Mouse (Mus musculus) CH12.LX (cell line): ENCODE measurements around the gene Ebi3. TPM values are rescaled to one million over a fixed set of nuclear protein-coding genes. Genes with fewer than 3 reads are reported as not detected.

Experiments
- DNase-seq: peaks from one replicate; pipeline ENCODE4 v3.0.0-alpha.2; 2013; ENCODE audit errors: extremely low read depth
- H3K27ac ChIP-seq: 2 replicates; pipeline ENCODE4 v1.5.1; 2012; ENCODE audit warnings: low read depth, mild to moderate bottlenecking, control low read depth, moderate library complexity; ENCODE audit not compliant: insufficient read depth
- H3K27me3 ChIP-seq: replicated peaks from 2 replicates; pipeline ENCODE3; 2012; ENCODE audit warnings: inconsistent platforms
- H3K36me3 ChIP-seq, 2 experiments: replicated peaks in 1 of 2; 2 replicates each; pipeline versions ENCODE3 to v1.6.1; 2012; ENCODE audit warnings: inconsistent platforms in 1 of 2, low read length in 1 of 2, mild to moderate bottlenecking in 1 of 2, mixed read lengths in 1 of 2, moderate library complexity in 1 of 2; ENCODE audit not compliant: control insufficient read depth in 1 of 2, insufficient read depth in 1 of 2
- H3K4me1 ChIP-seq, 2 experiments: 2 replicates each; pipeline ENCODE4 v1.6.1; 2012; ENCODE audit warnings: inconsistent platforms in 1 of 2, moderate library complexity in 1 of 2; ENCODE audit not compliant: insufficient read depth in 2 of 2, control insufficient read depth in 1 of 2
- H3K4me2 ChIP-seq: 2 replicates; pipeline ENCODE4 v1.6.1; 2012; ENCODE audit warnings: low read depth, mild to moderate bottlenecking, control low read depth; ENCODE audit not compliant: poor library complexity, insufficient read depth, severe bottlenecking
- H3K4me3 ChIP-seq, 3 experiments: fragments of 150-350 bp in 1 of 3; sonication (generic) in 1 of 3; replicated peaks in 1 of 3; 2 replicates each; pipeline versions ENCODE3 to v1.5.1; 2011 to 2012; ENCODE audit warnings: low read depth in 2 of 3, low read length in 2 of 3, mild to moderate bottlenecking in 2 of 3, moderate library complexity in 2 of 3, control low read depth in 1 of 3, improper control_type of control experiment in 1 of 3, inconsistent platforms in 1 of 3, mixed read lengths in 1 of 3; ENCODE audit not compliant: poor library complexity in 1 of 3
- H3K79me2 ChIP-seq: replicated peaks from 2 replicates; pipeline ENCODE4 v1.6.1; 2012; ENCODE audit warnings: mild to moderate bottlenecking, moderate library complexity; ENCODE audit not compliant: control insufficient read depth, poor library complexity, insufficient read depth, severe bottlenecking; ENCODE audit errors: extremely low read depth
- H3K9ac ChIP-seq: 2 replicates; pipeline ENCODE4 v1.6.1; 2012; ENCODE audit warnings: low read depth, mild to moderate bottlenecking, control low read depth, moderate library complexity; ENCODE audit not compliant: insufficient read depth
- H3K9me3 ChIP-seq: replicated peaks from 2 replicates; pipeline ENCODE3; 2012; ENCODE audit warnings: low read length, inconsistent platforms, mixed read lengths
- BHLHE40 ChIP-seq: IDR thresholded peaks from 2 replicates; pipeline ENCODE4 v1.6.1; 2011; ENCODE audit warnings: mild to moderate bottlenecking, low read depth, low read length, improper control_type of control experiment
- CHD1 ChIP-seq: IDR thresholded peaks from 2 replicates; pipeline ENCODE4 v1.6.1; 2012; ENCODE audit warnings: low read depth, low read length, improper control_type of control experiment, inconsistent platforms
- CHD2 ChIP-seq: IDR thresholded peaks from 2 replicates; pipeline ENCODE4 v1.6.1; 2011; ENCODE audit warnings: low read length, improper control_type of control experiment
- CTCF ChIP-seq, 2 experiments: IDR thresholded peaks in 1 of 2; conservative IDR thresholded peaks in 1 of 2; 2 replicates each; pipeline ENCODE4 v1.5.1; 2011 to 2012; ENCODE audit warnings: low read depth in 2 of 2, low read length in 2 of 2, improper control_type of control experiment in 1 of 2, inconsistent platforms in 1 of 2, mild to moderate bottlenecking in 1 of 2, moderate library complexity in 1 of 2
- ELF1 ChIP-seq: IDR thresholded peaks from 2 replicates; pipeline ENCODE4 v1.6.1; 2014; ENCODE audit warnings: low read depth, mild to moderate bottlenecking, inconsistent platforms, low read length, improper control_type of control experiment
- ETS1 ChIP-seq: conservative IDR thresholded peaks from 2 replicates; pipeline ENCODE4 v1.6.1; 2012; ENCODE audit warnings: low read depth, mild to moderate bottlenecking, inconsistent platforms, low read length, improper control_type of control experiment, moderate library complexity
- GABPA ChIP-seq: IDR thresholded peaks from 2 replicates; pipeline ENCODE4 v1.6.1; 2012; ENCODE audit warnings: low read depth, low read length, improper control_type of control experiment, inconsistent platforms; ENCODE audit not compliant: insufficient replicate concordance
- HCFC1 ChIP-seq: IDR thresholded peaks from 2 replicates; pipeline ENCODE4 v1.6.1; 2012; ENCODE audit warnings: low read depth, mild to moderate bottlenecking, inconsistent platforms, low read length, improper control_type of control experiment
- IRF4 ChIP-seq: IDR thresholded peaks from 2 replicates; pipeline ENCODE4 v1.6.1; 2014; ENCODE audit warnings: low read depth, mild to moderate bottlenecking, inconsistent platforms, low read length, improper control_type of control experiment
- JUN ChIP-seq: IDR thresholded peaks from 2 replicates; pipeline ENCODE4 v1.6.1; 2011; ENCODE audit warnings: low read depth, mild to moderate bottlenecking, low read length, improper control_type of control experiment, moderate library complexity; ENCODE audit not compliant: insufficient read depth
- KAT2A ChIP-seq: IDR thresholded peaks from 2 replicates; pipeline ENCODE4 v1.6.1; 2012; ENCODE audit warnings: low read length, improper control_type of control experiment, inconsistent platforms; ENCODE audit not compliant: insufficient replicate concordance
- MAFK ChIP-seq: IDR thresholded peaks from 2 replicates; pipeline ENCODE4 v1.6.1; 2011; ENCODE audit warnings: low read length, improper control_type of control experiment; ENCODE audit not compliant: insufficient replicate concordance
- MAX ChIP-seq: IDR thresholded peaks from 2 replicates; pipeline ENCODE4 v1.6.1; 2011; ENCODE audit warnings: low read length, improper control_type of control experiment
- MAZ ChIP-seq: IDR thresholded peaks from 2 replicates; pipeline ENCODE4 v1.6.1; 2012; ENCODE audit warnings: low read depth, mild to moderate bottlenecking, inconsistent platforms, low read length, improper control_type of control experiment, moderate library complexity
- MEF2A ChIP-seq: IDR thresholded peaks from 2 replicates; pipeline ENCODE4 v1.6.1; 2014; ENCODE audit warnings: low read depth, mild to moderate bottlenecking, inconsistent platforms, low read length, improper control_type of control experiment, borderline replicate concordance
- MXI1 ChIP-seq: IDR thresholded peaks from 2 replicates; pipeline ENCODE4 v1.6.1; 2011; ENCODE audit warnings: mild to moderate bottlenecking, low read depth, low read length, improper control_type of control experiment
- MYC ChIP-seq: IDR thresholded peaks from 2 replicates; pipeline ENCODE4 v1.6.1; 2011; ENCODE audit warnings: low read depth, mild to moderate bottlenecking, improper control_type of control experiment, low read length
- NELFE ChIP-seq: IDR thresholded peaks from 2 replicates; pipeline ENCODE4 v1.6.1; 2011; ENCODE audit warnings: low read depth, low read length, improper control_type of control experiment
- NRF1 ChIP-seq: IDR thresholded peaks from 2 replicates; pipeline ENCODE4 v1.6.1; 2014; ENCODE audit warnings: low read depth, mild to moderate bottlenecking, inconsistent platforms, low read length, improper control_type of control experiment, moderate library complexity
- PAX5 ChIP-seq: IDR thresholded peaks from 2 replicates; pipeline ENCODE4 v1.6.1; 2012; ENCODE audit warnings: low read length, inconsistent platforms, mixed read lengths
- POLR2AphosphoS2 ChIP-seq: IDR thresholded peaks from 2 replicates; pipeline ENCODE4 v1.6.1; 2011; ENCODE audit warnings: low read depth, low read length, improper control_type of control experiment
- RCOR1 ChIP-seq: conservative IDR thresholded peaks from 2 replicates; pipeline ENCODE4 v1.6.1; 2012; ENCODE audit warnings: low read depth, mild to moderate bottlenecking, inconsistent platforms, low read length, improper control_type of control experiment
- SIN3A ChIP-seq: IDR thresholded peaks from 2 replicates; pipeline ENCODE4 v1.6.1; 2012; ENCODE audit warnings: low read length, improper control_type of control experiment, inconsistent platforms
- SMC3 ChIP-seq: IDR thresholded peaks from 2 replicates; pipeline ENCODE4 v1.6.1; 2011; ENCODE audit warnings: low read depth, low read length, improper control_type of control experiment
- TBP ChIP-seq: conservative IDR thresholded peaks from 2 replicates; pipeline ENCODE4 v1.6.1; 2011; ENCODE audit warnings: low read depth, low read length, improper control_type of control experiment
- USF1 ChIP-seq: IDR thresholded peaks from 2 replicates; pipeline ENCODE4 v1.6.1; 2014; ENCODE audit warnings: low read depth, mild to moderate bottlenecking, inconsistent platforms, low read length, improper control_type of control experiment
- USF2 ChIP-seq: conservative IDR thresholded peaks from 2 replicates; pipeline ENCODE4 v1.6.1; 2011; ENCODE audit warnings: low read depth, low read length, improper control_type of control experiment
- ZKSCAN1 ChIP-seq: IDR thresholded peaks from 2 replicates; pipeline ENCODE4 v1.6.1; 2012; ENCODE audit warnings: low read depth, inconsistent platforms, low read length, improper control_type of control experiment, borderline replicate concordance
- ZMIZ1 ChIP-seq: IDR thresholded peaks from 2 replicates; pipeline ENCODE4 v1.6.1; 2012; ENCODE audit warnings: low read depth, mild to moderate bottlenecking, inconsistent platforms, low read length, improper control_type of control experiment
- ZNF384 ChIP-seq: IDR thresholded peaks from 2 replicates; pipeline ENCODE4 v1.6.1; 2012; ENCODE audit warnings: low read depth, low read length, improper control_type of control experiment, inconsistent platforms
- dilution Hi-C: fragments of 300-500 bp; cut with MboI; formaldehyde crosslinking; loops from 2 replicates; pipeline ENCODE4 v1.14.3; 2020; ENCODE audit warnings: low sequenced_read_pairs; ENCODE audit not compliant: extremely low pct_unique_long_range_greater_than_20kb, extremely low pct_ligation_motif_present
- in situ Hi-C: fragments of 300-500 bp; cut with MboI; formaldehyde crosslinking; loops from 3 replicates; pipeline ENCODE4 v1.14.3; 2019; ENCODE audit warnings: low sequenced_read_pairs, low pct_ligation_motif_present, low pct_unique_long_range_greater_than_20kb, mixed read lengths
- polyA plus RNA-seq: library from polyadenylated mRNA; unstranded; fragments of >175 nt; gene quantifications from 2 replicates; pipeline ENCODE4 v1.2.1, GENCODE M21; 2012; ENCODE audit warnings: low read depth; ENCODE audit not compliant: insufficient read length
- total RNA-seq, 2 experiments: library from RNA; depleted of rRNA; stranded (reverse); fragments of 300-350 nt in 1 of 2; fragments of >200 nt in 1 of 2; gene quantifications; 2 replicates each; pipeline ENCODE4 v1.2.3; 2012 to 2014

The Ebi3 gene
- total and polyA plus RNA-seq, 3 experiments: 60.3 to 207 (median 105) TPM

DNA sequence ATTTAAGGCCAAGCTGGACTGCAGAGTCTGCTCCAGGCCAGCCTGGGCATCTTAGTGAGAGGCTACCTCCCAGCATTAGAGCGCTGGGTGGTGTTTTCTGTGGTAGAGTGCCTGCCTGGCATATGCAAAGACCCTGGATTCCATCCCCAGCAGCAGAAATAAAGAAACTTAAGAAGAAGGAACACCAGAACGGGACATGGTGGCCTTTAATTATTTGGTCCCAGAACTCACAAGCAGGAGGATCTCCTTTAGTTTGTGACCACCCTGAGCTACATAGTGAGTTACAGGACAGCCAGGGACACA, 6.1 kb downstream of the Ebi3 start:
- in situ Hi-C loops: loop anchor here (10.0 kb wide), 1 partner anchor 64 kb away; the partner anchor contains the start of gene Zfp959
- H3K9ac ChIP-seq: peak overlapping the region; percentile 69
- dilution Hi-C loops: no loop called here
- no peaks in the 10 kb centered on the region for H3K27me3 ChIP-seq
- TF ChIP-seq ETS1 (no peak), MEF2A (no peak)
- peak overlapping the region; percentile 45 to 59 (median 59) for H3K4me3 ChIP-seq
- peaks cover 52 to 68% of the 10 kb centered on the region in 2 experiments for H3K36me3 ChIP-seq
- H3K4me1 ChIP-seq: peaks cover 31 to 60% of the 10 kb centered on the region in 2 experiments
- H3K79me2 ChIP-seq: peaks cover 32% of the 10 kb centered on the region
- no peak for DNase-seq
- peak overlapping the region; percentile 91 for H3K4me2 ChIP-seq
- no peaks in the 10 kb centered on the region for H3K9me3 ChIP-seq
- H3K27ac ChIP-seq: peak overlapping the region; percentile 89; the same call in 1 of the 2 replicates

DNA sequence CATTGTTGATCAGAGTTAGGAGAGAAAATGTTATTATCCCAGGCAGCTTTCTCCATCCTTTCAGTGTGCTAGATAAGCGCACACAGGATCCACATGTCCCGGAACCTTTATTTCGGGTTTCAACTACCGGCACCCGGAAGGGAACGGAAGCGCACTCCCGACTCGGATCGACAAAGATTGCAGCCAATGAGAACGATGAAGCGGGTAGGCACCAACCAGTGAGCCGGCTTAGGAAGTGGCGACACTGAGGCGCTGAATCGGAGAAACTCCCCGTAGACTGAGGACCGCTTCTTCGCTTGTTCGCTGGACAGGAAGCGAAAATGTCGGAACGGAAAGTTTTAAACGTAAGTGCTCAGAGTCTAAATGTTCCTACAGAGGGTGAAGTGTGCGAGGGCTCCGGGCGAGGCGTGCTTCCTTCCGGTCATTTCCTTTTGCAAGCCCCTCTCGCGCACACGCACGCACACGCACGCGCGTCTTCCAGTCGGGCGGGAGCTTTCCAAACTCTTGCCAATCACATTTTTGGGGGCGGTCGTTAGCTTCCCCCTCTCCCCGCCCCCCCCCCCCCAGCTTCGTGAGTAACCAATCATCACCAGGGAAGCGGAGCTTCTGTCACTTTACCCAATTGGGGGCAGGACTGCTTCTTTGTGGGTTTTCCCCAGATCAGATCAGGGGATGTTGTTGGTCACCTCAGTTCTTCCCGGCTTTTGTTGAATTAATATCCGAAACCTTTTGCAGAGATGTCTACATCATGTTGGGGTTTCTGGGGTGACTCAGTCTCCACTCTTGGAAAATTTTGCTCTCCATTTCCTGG, 6.7 kb downstream of the Ebi3 start, which contains the start of gene Yju2:
Gene Yju2, plus strand, starts transcription at position 182 of the 811 bp plus-strand sequence.
- Histone ChIP-seq H3K4me2 (peak within 1 kb of the TSS; percentile 91), H3K36me3 (peaks cover 52 to 73% of the 10 kb centered on the region in 2 experiments), H3K4me1 (peaks cover 31 to 60% of the 10 kb centered on the region in 2 experiments), H3K9ac (peak within 1 kb of the TSS; percentile 69), H3K9me3 (no peaks in the 10 kb centered on the region), H3K79me2 (peaks cover 26% of the 10 kb centered on the region), H3K4me3 (peak within 1 kb of the TSS; percentile 57 to 59 (median 59)), H3K27ac (peak within 1 kb of the TSS; percentile 89), H3K27me3 (no peaks in the 10 kb centered on the region)
- in situ Hi-C loops: loop anchor here (10.0 kb wide), 1 partner anchor 64 kb away; the partner anchor contains the start of gene Zfp959
- DNase-seq: peak; percentile 95
- dilution Hi-C loops: no loop called here
- TF ChIP-seq POLR2AphosphoS2 (no peak; the same call in 1 of the 2 replicates), MYC (peak; percentile 83; the same call in 1 of the 2 replicates), PAX5 (no peak), SMC3 (no peak), TBP (peak; percentile 84), RCOR1 (no peak; the same call in 1 of the 2 replicates), NRF1 (peak; percentile 81), HCFC1 (peak; percentile 94), BHLHE40 (peak; percentile 69), NELFE (peak; percentile 55), CTCF (conservative IDR thresholded peaks at IDR 0.05 in 1 of 2, IDR thresholded peaks at IDR 0.05 in 1 of 2; ENCODE audit: low read depth in 2 of 2, low read length in 2 of 2) (no peak), ETS1 (no peak; the same call in 1 of the 2 replicates), KAT2A (peak; percentile 92), MAFK (peak; percentile 56; the same call in 1 of the 2 replicates), MAX (peak; percentile 93), USF2 (no peak), ZMIZ1 (peak; percentile 79), CHD1 (no peak; the same call in 1 of the 2 replicates), MXI1 (peak; percentile 85), GABPA (peak; percentile 31; the same call in 1 of the 2 replicates), SIN3A (peak; percentile 87), CHD2 (peak; percentile 94), ZKSCAN1 (no peak), ELF1 (peak; percentile 86), MAZ (no peak), MEF2A (peak; percentile 54; the same call in 1 of the 2 replicates), JUN (no peak), ZNF384 (0 out of 2 replicates have a peak, but pooled peaks have one; percentile 34), USF1 (peak; percentile 8), IRF4 (peak; percentile 82)
